Mouse (Mus musculus) forebrain, embryonic 16.5 days (tissue): ENCODE results near the gene Hist1h2bg. TPM values are rescaled to one million over a fixed set of nuclear protein-coding genes. Genes with fewer than 3 reads are reported as not detected.
"Not testable (repeated sequence)": the region's sequence is repeated elsewhere in the genome, so short reads cannot be mapped to it uniquely, and the experiment has no call there.

Experiments used
- ATAC-seq: fragments of 200-750 bp; cut with Nextera tagmentation; 2 replicates; pipeline ENCODE4 v1.8.0; 2017; ENCODE audit warnings: mild to moderate bottlenecking, moderate library complexity
- H3K27ac ChIP-seq: fragments of 300-500 bp; sonication (generic); 2 replicates; pipeline ENCODE4 v1.5.1; 2014; ENCODE audit warnings: low read length, control low read depth
- H3K27me3 ChIP-seq: fragments of 300-500 bp; sonication (generic); replicated peaks from 2 replicates; pipeline ENCODE4 v1.6.1; 2014; ENCODE audit warnings: low read length; ENCODE audit not compliant: control insufficient read depth, insufficient read depth
- H3K36me3 ChIP-seq: fragments of 300-500 bp; sonication (generic); 2 replicates; pipeline ENCODE4 v1.6.1; 2014; ENCODE audit not compliant: control insufficient read depth, insufficient read depth
- H3K4me1 ChIP-seq: fragments of 300-500 bp; sonication (generic); replicated peaks from 2 replicates; pipeline ENCODE4 v1.6.1; 2014; ENCODE audit warnings: low read length; ENCODE audit not compliant: control insufficient read depth, insufficient read depth
- H3K4me2 ChIP-seq: fragments of 300-500 bp; sonication (generic); 2 replicates; pipeline ENCODE4 v1.6.1; 2014; ENCODE audit warnings: mild to moderate bottlenecking, low read length, control low read depth
- H3K4me3 ChIP-seq: fragments of 300-500 bp; sonication (generic); replicated peaks from 2 replicates; pipeline ENCODE4 v1.5.1; 2014; ENCODE audit warnings: mild to moderate bottlenecking, low read length, control low read depth
- H3K9ac ChIP-seq: fragments of 300-500 bp; sonication (generic); replicated peaks from 2 replicates; pipeline ENCODE4 v1.6.1; 2014; ENCODE audit warnings: low read depth, low read length, control low read depth
- H3K9me3 ChIP-seq: fragments of 300-500 bp; sonication (generic); 2 replicates; pipeline ENCODE4 v1.6.1; 2016; ENCODE audit warnings: low read length; ENCODE audit not compliant: control insufficient read depth
- WGBS: fragments of 180-500 bp; shearing (Covaris S2); extraction: QIAGEN DNeasy Blood & Tissue Kit; methylation state at CpG from one replicate; pipeline ENCODE4 v1.1.7; 2014; 5-methylcytosine and 5-hydroxymethylcytosine counted together
- polyA plus RNA-seq: library from polyadenylated mRNA; unstranded; fragments of >200 nt; fragmentation: Nextera tagmentation; extraction: Ambion mirVana; gene quantifications from 2 replicates; pipeline ENCODE4 v1.2.1, GENCODE M21; 2015

Gene Hist1h2bg
- polyA plus RNA-seq, 1 experiment from 2014 or later = 2.1 TPM

- H3K9ac ChIP-seq = no peak overlapping the region
- H3K4me1 ChIP-seq = peaks cover 7% of the 10 kb centered on the region
- H3K27ac ChIP-seq = no peak overlapping the region
- H3K36me3 ChIP-seq = no peaks in the 10 kb centered on the region
- no peaks in the 10 kb centered on the region for H3K9me3 ChIP-seq
- H3K4me2 ChIP-seq = no peak overlapping the region
- H3K4me3 ChIP-seq = no peak overlapping the region
- no peak for ATAC-seq
- whole genome bisulfite sequencing = 94% methylated on average over 7 of the region's 7 CpGs
- no peaks in the 10 kb centered on the region for H3K27me3 ChIP-seq
These were observed 20.0 kb downstream of the Hist1h2bg start for GRCm38 (mm10) chr13:23591206-23591605.

- not testable (repeated sequence) for H3K27ac ChIP-seq, H3K36me3 ChIP-seq, H3K4me2 ChIP-seq, H3K4me3 ChIP-seq, ATAC-seq, H3K27me3 ChIP-seq, H3K9me3 ChIP-seq, H3K4me1 ChIP-seq, H3K9ac ChIP-seq
- 95% methylated on average over 7 of the region's 7 CpGs for WGBS
These were observed 20.7 kb downstream of the Hist1h2bg start for GRCm38 (mm10) chr13:23591886-23592285.

GRCm38 (mm10) chr13:23592614-23593013 is 21.4 kb downstream of the Hist1h2bg start:
- Histone ChIP-seq H3K9me3 (no peaks in the 10 kb centered on the region), H3K27me3 (no peaks in the 10 kb centered on the region), H3K4me1 (no peaks in the 10 kb centered on the region), H3K27ac (no peak overlapping the region), H3K9ac (no peak overlapping the region), H3K36me3 (no peaks in the 10 kb centered on the region), H3K4me3 (no peak overlapping the region), H3K4me2 (no peak overlapping the region)
- 92% methylated on average over 7 of the region's 7 CpGs for WGBS
- ATAC-seq = no peak

- H3K36me3 ChIP-seq = no peaks in the 10 kb centered on the region
- ATAC-seq = no peak
- H3K4me3 ChIP-seq = no peak overlapping the region
- no peaks in the 10 kb centered on the region for H3K27me3 ChIP-seq
- 92% methylated on average over 5 of the region's 5 CpGs for WGBS
- no peak overlapping the region for H3K4me2 ChIP-seq
- H3K9ac ChIP-seq = no peak overlapping the region
- no peak overlapping the region for H3K27ac ChIP-seq
- H3K9me3 ChIP-seq = no peaks in the 10 kb centered on the region
- no peaks in the 10 kb centered on the region for H3K4me1 ChIP-seq
These were observed 22.0 kb downstream of the Hist1h2bg start for GRCm38 (mm10) chr13:23593051-23593770.

GRCm38 (mm10) chr13:23595185-23595584 is 24.0 kb downstream of the Hist1h2bg start:
- Histone ChIP-seq H3K27me3 (no peaks in the 10 kb centered on the region), H3K4me2 (no peak overlapping the region), H3K4me3 (no peak overlapping the region), H3K9ac (no peak overlapping the region), H3K9me3 (no peaks in the 10 kb centered on the region), H3K4me1 (no peaks in the 10 kb centered on the region), H3K27ac (no peak overlapping the region), H3K36me3 (no peaks in the 10 kb centered on the region)
- ATAC-seq = no peak
- WGBS = 85% methylated on average over 2 of the region's 2 CpGs

GRCm38 (mm10) chr13:23595622-23596372 is 24.6 kb downstream of the Hist1h2bg start:
- no peaks in the 10 kb centered on the region for H3K4me1 ChIP-seq
- no peak overlapping the region for H3K4me2 ChIP-seq
- H3K27me3 ChIP-seq = no peaks in the 10 kb centered on the region
- no peak for ATAC-seq
- H3K27ac ChIP-seq = no peak overlapping the region
- 89% methylated on average over 7 of the region's 7 CpGs for WGBS
- no peaks in the 10 kb centered on the region for H3K9me3 ChIP-seq
- no peak overlapping the region for H3K4me3 ChIP-seq
- H3K9ac ChIP-seq = no peak overlapping the region
- no peaks in the 10 kb centered on the region for H3K36me3 ChIP-seq

- H3K9me3 ChIP-seq = no peaks in the 10 kb centered on the region
- WGBS = 8% methylated on average over 9 of the region's 9 CpGs
- H3K4me1 ChIP-seq = no peaks in the 10 kb centered on the region
- no peak overlapping the region for H3K27ac ChIP-seq
- H3K4me3 ChIP-seq = no peak overlapping the region
- no peaks in the 10 kb centered on the region for H3K36me3 ChIP-seq
- no peak for ATAC-seq
- H3K27me3 ChIP-seq = no peaks in the 10 kb centered on the region
- no peak overlapping the region for H3K4me2 ChIP-seq
- no peak overlapping the region for H3K9ac ChIP-seq
These were observed 26.8 kb downstream of the Hist1h2bg start for GRCm38 (mm10) chr13:23597957-23598356.

GRCm38 (mm10) chr13:23603182-23603699 is 32.0 kb downstream of the Hist1h2bg start:
- no peak for ATAC-seq
- no peak overlapping the region for H3K4me2 ChIP-seq
- H3K9ac ChIP-seq = no peak overlapping the region
- no peak overlapping the region for H3K27ac ChIP-seq
- H3K27me3 ChIP-seq = no peaks in the 10 kb centered on the region
- H3K4me3 ChIP-seq = no peak overlapping the region
- H3K4me1 ChIP-seq = no peaks in the 10 kb centered on the region
- no peaks in the 10 kb centered on the region for H3K36me3 ChIP-seq
- H3K9me3 ChIP-seq = no peaks in the 10 kb centered on the region
- WGBS = 86% methylated on average over 7 of the region's 7 CpGs

GRCm38 (mm10) chr13:23604452-23604851 is 33.3 kb downstream of the Hist1h2bg start:
- Histone ChIP-seq H3K9ac (no peak overlapping the region), H3K4me3 (no peak overlapping the region), H3K27ac (no peak overlapping the region), H3K27me3 (no peaks in the 10 kb centered on the region), H3K4me1 (no peaks in the 10 kb centered on the region), H3K4me2 (no peak overlapping the region), H3K36me3 (no peaks in the 10 kb centered on the region), H3K9me3 (no peaks in the 10 kb centered on the region)
- ATAC-seq = no peak
- WGBS = 91% methylated on average over 3 of the region's 3 CpGs
